Mouse (Mus musculus) left cerebral cortex, adult 11 months (tissue): ENCODE measurements around the gene Plagl2.
"Not testable (repeated sequence)": the region's sequence is repeated elsewhere in the genome, so short reads cannot be mapped to it uniquely, and the experiment has no call there.

Source experiments
- DNase-seq: peaks from one replicate; pipeline ENCODE4 v3.0.0; 2022; ENCODE audit warnings: low spot score

Gene Plagl2

DNA sequence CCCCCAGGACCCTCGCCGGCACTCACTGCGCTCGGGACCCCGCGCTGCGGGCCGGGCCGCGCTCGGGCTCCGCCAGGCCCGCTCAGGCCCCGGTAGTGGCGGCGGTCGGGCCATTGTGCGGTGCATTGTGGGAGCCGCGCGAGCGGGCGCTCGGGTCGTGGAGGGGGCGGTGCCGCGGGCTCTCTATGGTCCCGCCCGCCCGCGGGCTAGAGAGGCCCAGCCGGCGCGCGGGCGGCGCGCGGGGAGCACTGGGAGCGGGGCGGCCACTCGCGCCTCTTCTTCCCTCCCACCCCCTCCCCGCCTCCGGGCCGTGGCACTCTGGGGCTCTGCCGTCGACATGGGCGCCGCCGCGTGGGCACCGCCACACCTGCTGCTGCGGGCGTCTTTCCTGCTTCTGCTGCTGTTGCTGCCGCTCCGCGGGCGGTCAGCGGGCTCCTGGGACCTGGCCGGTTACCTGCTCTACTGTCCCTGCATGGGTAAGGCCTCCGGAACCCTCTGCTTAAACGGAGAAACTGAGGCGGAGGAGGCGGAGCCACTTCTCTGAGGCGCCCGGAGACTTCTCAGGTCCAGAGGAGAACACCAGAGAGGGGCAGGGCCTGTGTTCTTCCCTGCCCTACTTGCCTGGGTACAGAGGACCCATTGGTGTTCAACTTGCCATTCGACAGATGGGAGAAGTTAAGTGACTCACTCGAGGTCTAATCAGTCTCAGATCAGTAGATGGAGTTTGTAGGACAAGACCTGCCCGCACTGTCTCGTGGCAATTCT, at the start of gene Plagl2, which contains the start of gene Pofut1:
TSS of gene Plagl2 (minus strand) at position 177 of the 765 bp plus-strand sequence.
TSS of gene Pofut1 (plus strand) at position 284 of the 765 bp plus-strand sequence.
- peak; percentile 81 for DNase-seq

DNA sequence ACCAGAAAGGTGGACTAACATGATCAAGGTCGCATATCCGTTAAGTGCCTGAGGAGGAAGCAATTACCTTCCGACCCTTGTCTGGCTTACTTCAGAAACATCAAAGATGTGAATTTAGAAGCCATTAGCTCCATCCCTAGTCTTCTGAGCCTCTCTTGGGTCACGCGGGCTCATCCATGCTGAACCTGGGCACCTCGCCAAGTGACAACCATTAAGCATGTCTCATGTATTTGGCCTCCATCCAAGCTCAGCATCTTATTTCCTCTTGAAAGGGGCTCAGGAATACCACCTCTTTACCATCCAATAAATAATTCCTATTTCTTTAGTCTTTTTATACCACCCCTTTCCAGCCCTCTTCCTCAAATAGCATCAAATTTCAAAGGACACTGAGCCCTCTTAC, 46.6 kb upstream of the Plagl2 start:
- DNase-seq = no peak

GRCm38 (mm10) chr2:153286524-153286923, 45.3 kb upstream of the Plagl2 start:
- DNase-seq = no peak

DNA sequence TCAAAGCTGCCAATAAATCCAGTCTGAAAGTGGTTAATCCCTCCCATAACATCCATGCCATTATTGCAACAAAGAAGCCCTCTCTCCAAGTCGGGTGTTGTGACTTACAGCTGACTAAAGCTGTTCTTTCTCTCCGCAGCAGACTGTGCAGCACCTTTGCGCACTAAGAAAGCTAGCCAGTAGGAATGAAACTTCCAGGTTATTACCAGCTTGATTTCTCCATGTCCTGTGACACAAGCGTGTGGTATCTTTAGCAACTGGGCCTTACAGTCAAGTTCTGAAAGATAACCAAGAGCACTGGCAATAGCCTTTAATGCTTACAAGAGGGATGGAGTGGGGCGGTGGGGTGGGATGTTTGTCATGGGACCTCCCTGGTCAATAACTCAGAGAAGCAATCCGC, 42.7 kb upstream of the Plagl2 start:
- no peak for DNase-seq

- DNase-seq = no peak
These were observed 37.1 kb upstream of the Plagl2 start for GRCm38 (mm10) chr2:153278357-153278756.

DNA sequence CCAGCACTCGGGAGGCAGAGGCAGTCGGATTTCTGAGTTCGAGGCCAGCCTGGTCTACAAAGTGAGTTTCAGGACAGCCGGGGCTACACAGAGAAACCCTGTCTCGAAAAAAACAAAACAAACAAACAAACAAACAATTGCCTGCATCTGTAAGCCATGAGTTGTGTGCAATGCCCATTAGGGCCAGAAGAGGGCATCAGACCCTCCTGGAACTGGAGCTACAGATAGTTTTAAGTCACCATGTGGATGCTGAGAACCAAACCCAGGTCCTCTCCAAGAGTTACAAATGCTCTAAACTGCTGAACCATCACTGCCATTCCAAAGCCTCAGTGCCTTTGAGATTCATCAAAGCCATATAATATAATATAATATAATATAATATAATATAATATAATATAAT, 35.6 kb upstream of the Plagl2 start:
- not testable (repeated sequence) for DNase-seq

GRCm38 (mm10) chr2:153276440-153276839, 35.2 kb upstream of the Plagl2 start:
- DNase-seq = no peak

DNA sequence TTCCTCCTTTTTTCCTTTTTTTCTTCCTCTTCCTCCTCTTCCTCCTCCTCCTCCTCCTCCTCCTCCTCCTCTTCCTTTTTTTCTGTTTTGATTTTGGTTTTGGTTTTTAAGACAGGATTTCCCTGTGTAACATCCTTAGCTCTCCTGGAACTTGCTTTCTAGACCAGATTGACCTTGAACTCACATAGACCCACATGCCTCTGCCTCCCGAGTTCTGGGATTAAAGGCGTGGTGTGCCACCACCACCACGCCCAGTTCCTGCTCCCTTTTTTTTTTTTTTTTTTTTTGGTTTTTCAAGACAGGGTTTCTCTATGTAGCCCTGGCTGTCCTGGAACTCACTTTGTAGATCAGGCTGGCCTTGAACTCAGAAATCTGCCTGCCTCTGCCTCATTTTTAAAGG, 34.4 kb upstream of the Plagl2 start:
- not testable (repeated sequence) for DNase-seq

DNA sequence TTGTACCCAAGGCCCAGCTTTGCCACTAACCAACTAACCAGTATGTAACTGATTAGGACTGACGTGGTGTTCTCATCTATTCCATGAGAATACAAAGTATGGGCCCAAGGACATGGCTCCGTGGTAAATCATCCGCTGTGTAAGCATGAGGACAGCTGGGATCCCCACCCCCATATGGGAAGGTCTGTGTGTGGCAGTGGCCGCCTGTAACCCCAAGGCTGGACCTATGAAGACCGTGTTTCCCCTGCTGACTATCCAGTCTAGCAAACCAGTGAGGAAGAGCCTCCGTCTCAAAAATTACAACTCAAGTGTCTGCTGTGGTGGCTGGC, 33.7 kb upstream of the Plagl2 start:
- DNase-seq = no peak

DNA sequence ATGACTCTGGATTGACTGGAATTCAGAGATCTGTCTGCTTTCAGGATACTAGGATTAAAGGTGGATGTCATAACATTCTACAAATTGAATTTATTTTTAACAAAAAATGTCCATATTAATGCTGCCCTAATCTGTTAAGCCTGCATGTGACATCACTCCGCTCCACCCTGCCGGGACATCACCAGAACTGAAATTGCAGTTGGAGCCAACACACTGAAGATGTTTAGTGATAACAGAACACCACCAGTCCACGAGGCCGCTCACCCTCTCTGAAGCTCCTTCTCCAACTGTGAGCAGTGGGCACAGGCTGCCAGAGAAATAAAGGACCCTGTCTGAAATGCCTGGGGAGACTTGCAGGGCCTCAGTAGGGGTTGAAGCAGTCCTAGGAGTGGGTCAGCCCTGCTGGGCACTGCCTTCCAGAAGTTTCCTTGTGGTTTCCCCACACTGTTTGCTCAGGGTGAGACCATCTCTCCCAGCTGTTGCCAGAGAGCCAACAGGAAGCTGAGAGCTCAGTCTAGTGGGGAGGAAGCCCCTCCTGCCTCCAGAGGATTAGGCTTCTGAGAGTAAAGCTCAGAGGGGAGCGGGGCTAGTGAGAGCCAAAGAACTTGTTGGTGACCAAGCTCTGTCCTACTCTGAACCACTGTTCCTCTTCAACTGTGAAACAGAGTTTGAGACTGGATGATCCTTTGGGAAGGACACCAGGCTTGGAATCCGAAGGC, 33.1 kb upstream of the Plagl2 start:
- not testable (repeated sequence) for DNase-seq

DNA sequence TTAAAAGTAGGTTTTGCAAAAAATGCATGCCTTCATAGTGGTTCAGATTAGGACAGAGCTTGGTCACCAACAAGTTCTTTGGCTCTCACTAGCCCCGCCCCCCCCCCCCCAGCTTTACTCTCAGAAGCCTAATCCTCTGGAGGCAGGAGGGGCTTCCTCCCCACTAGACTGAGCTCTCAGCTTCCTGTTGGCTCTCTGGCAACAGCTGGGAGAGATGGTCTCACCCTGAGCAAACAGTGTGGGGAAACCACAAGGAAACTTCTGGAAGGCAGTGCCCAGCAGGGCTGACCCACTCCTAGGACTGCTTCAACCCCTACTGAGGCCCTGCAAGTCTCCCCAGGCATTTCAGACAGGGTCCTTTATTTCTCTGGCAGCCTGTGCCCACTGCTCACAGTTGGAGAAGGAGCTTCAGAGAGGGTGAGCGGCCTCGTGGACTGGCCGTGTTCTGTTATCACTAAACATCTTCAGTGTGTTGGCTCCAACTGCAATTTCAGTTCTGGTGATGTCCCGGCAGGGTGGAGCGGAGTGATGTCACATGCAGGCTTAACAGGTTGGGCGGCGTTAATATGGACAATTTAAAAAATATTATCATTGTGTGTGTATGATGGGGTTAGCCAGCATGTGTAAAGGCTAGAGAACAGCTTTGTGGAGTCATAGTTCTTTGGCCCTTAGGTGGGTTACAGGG, 29.1 kb upstream of the Plagl2 start:
- not testable (repeated sequence) for DNase-seq

DNA sequence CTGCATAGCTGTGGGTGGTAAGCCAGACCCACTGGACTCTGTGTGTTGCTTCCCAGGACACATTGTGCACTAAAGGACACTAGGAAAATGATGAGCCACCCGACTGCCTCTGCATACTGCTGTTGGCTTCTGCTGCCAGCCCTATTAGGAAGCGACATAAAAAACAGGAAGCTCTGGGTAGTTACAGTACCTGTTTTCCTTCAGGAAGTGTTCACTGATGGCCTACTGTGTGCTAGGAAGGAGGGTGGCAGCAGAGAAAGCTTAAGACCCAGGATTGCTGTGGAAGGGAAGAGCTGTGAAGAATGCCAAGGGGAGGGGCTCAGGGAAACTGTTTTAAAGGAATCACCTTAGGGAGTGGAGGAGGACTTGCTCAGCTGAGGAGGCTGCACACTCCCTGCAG, 26.1 kb upstream of the Plagl2 start:
- no peak for DNase-seq

GRCm38 (mm10) chr2:153263053-153263452, 21.8 kb upstream of the Plagl2 start:
- DNase-seq = no peak

GRCm38 (mm10) chr2:153259864-153260674, 18.8 kb upstream of the Plagl2 start:
- DNase-seq = no peak

DNA sequence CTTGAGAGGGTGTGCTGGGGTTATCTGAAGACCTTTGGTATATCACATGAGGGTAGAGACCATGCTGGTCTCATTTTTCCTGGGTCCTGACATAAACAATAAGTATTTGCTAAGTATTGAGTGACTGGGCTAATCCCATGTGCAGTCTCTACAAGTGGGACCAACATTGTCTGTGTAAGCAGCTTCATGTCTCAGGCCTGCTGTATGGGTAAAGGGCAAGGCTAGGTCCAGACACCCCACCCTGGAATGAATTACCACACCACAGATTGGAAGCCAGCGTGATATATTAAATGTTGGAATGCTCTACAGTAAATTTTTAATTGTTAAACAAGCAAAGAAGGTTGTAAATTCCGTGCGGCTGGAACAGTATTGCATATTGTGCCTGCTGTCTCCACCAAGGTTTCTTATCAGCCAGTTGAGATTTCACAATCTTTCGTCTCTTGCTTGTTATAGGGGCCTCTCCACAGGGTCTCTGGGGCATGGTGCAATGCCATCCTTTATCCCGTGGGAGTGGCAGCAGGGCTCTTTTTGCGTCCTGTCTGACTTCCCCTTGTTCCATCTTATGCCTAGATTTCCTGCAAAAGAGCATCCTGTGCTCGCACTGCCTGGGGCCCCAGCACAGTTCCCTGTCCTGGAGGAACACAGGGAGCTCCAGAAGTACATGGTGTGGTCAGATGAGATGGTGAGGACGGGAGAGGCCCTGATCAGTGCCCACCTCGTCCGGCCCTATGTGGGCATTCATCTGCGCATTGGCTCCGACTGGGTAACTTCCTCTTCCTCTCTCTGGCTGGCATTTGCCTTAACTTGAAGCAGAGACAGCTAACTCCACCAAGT, 18.0 kb upstream of the Plagl2 start:
- DNase-seq = no peak

DNA sequence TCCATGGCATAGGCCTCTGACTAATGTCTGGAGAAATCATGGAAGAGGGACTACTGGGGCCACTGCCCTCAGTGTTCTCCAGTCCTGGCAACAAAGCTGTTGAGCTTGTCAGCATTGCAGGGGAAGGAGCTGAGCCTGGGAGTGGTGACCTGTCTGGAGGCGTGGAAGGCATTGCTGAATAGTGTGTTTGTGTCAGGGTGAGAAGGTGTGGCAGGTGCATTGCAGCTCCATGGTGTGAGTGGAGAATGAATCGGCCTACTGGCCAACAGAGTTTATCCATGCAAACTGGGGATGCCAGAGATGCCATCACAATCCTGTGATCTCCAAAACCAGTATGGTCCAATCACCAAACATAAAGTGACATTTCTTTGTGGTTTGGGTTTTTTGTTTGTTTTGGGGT, 15.4 kb upstream of the Plagl2 start:
- no peak for DNase-seq

- DNase-seq = no peak
These were observed 8.5 kb upstream of the Plagl2 start for GRCm38 (mm10) chr2:153249751-153250150.

GRCm38 (mm10) chr2:153242156-153242555, 930 bp upstream of the Plagl2 start:
- no peak for DNase-seq

- no peak for DNase-seq
These were observed 458 bp downstream of the Plagl2 start for GRCm38 (mm10) chr2:153240701-153241235.

GRCm38 (mm10) chr2:153239860-153240480, 1.3 kb downstream of the Plagl2 start:
- DNase-seq = no peak
